Mouse (Mus musculus) frontal cortex, adult (tissue): ENCODE results near the gene Tmem167.
"Not testable (repeated sequence)": the region's sequence is repeated elsewhere in the genome, so short reads cannot be mapped to it uniquely, and the experiment has no call there.

Experiments used
- ATAC-seq: cut with Nextera tagmentation; 2 replicates; pipeline ENCODE4 v1.9.2; 2017; ENCODE audit warnings: mild to moderate bottlenecking, moderate library complexity, mixed read lengths; ENCODE audit not compliant: low TSS enrichment

Tmem167 gene

GRCm38 (mm10) chr13:90088962-90089824, at the start of gene Tmem167, which contains the start of gene Xrcc4:
Tmem167 (plus strand) TSS chr13:90089123.
Xrcc4 (minus strand) TSS chr13:90089608.
- peak; percentile 99 for ATAC-seq

- ATAC-seq: no peak
Observed at GRCm38 (mm10) chr13:90039613-90040012, 49.3 kb upstream of the Tmem167 start.

GRCm38 (mm10) chr13:90051735-90052134, 37.2 kb upstream of the Tmem167 start:
- no peak for ATAC-seq

- no peak for ATAC-seq
Observed at GRCm38 (mm10) chr13:90052408-90052807, 36.5 kb upstream of the Tmem167 start.

GRCm38 (mm10) chr13:90061877-90062276, 27.0 kb upstream of the Tmem167 start:
- no peak for ATAC-seq

- ATAC-seq: peak; percentile 62
Observed at GRCm38 (mm10) chr13:90089825-90090183, 881 bp downstream of the Tmem167 start.

GRCm38 (mm10) chr13:90101514-90101913, 12.6 kb downstream of the Tmem167 start:
- ATAC-seq: no peak

GRCm38 (mm10) chr13:90106139-90106538, 17.2 kb downstream of the Tmem167 start:
- peak; percentile 55 for ATAC-seq

- not testable (repeated sequence) for ATAC-seq
Observed at GRCm38 (mm10) chr13:90108746-90109145, 19.8 kb downstream of the Tmem167 start.

- no peak for ATAC-seq
Observed at GRCm38 (mm10) chr13:90111681-90112080, 22.8 kb downstream of the Tmem167 start.

GRCm38 (mm10) chr13:90136156-90136910, 47.4 kb downstream of the Tmem167 start:
- ATAC-seq: peak; percentile 76

- ATAC-seq: peak; percentile 100
Observed at GRCm38 (mm10) chr13:90141681-90142080, 52.8 kb downstream of the Tmem167 start.

GRCm38 (mm10) chr13:90143245-90143644, 54.3 kb downstream of the Tmem167 start:
- ATAC-seq: no peak

GRCm38 (mm10) chr13:90151881-90152280, 63.0 kb downstream of the Tmem167 start:
- ATAC-seq: no peak

GRCm38 (mm10) chr13:90152536-90153273, 63.8 kb downstream of the Tmem167 start:
- peak; percentile 87 for ATAC-seq

GRCm38 (mm10) chr13:90164147-90164546, 75.2 kb downstream of the Tmem167 start:
- peak; percentile 70 for ATAC-seq

- no peak for ATAC-seq
Observed at GRCm38 (mm10) chr13:90167044-90167443, 78.1 kb downstream of the Tmem167 start.

- no peak for ATAC-seq
Observed at GRCm38 (mm10) chr13:90170100-90170781, 81.3 kb downstream of the Tmem167 start.

- no peak for ATAC-seq
Observed at GRCm38 (mm10) chr13:90170782-90171179, 81.9 kb downstream of the Tmem167 start.

- no peak for ATAC-seq
Observed at GRCm38 (mm10) chr13:90171390-90171789, 82.5 kb downstream of the Tmem167 start.

GRCm38 (mm10) chr13:90175662-90176061, 86.7 kb downstream of the Tmem167 start:
- ATAC-seq: no peak
